Mouse (Mus musculus): Measurements from ENCODE around the gene Ttc22. TPM values are rescaled to one million over a fixed set of nuclear protein-coding genes. Genes with fewer than 3 reads are reported as not detected.

Ttc22 gene
- polyA plus RNA-seq, 1 experiment: 1.3 TPM

GRCm38 (mm10) chr4:106593636-106594035, 28.6 kb upstream of the Ttc22 start:
- TF ChIP-seq CTCF (IDR thresholded peaks at IDR 0.05; ENCODE audit: extremely low read depth, insufficient read depth, low read length): no peak; the same call in 1 of the 2 replicates
- TF ChIP-seq POLR2A (IDR thresholded peaks at IDR 0.05; ENCODE audit: extremely low read depth, insufficient read depth, low read length): no peak
- no peaks in the 10 kb centered on the region for H3K4me1 ChIP-seq (ENCODE audit: control insufficient read depth, insufficient read depth, low read length)
- H3K4me3 ChIP-seq (ENCODE audit: insufficient read depth, low read length): no peak overlapping the region
- H3K27ac ChIP-seq (ENCODE audit: insufficient read depth, low read length): no peak overlapping the region

DNA sequence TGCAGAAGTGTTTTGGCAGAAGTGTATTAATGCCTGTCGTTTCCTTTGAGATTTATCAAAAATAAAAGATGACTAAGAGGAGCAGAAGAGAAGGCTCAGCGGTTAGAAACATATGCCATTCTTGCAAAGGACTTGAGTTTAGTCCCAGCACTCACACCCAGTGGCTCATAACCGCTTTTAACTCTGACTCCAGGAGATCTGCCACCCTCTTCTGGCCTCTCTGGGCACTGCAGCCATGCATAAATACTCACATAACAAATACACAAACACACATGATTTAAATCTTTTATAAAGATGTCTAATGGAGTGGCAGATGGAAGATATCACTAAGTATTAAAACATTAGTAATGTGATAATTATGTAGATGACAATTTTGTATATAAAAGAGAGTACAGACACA, 26.0 kb upstream of the Ttc22 start:
- no peaks in the 10 kb centered on the region for H3K4me1 ChIP-seq (ENCODE audit: control insufficient read depth, insufficient read depth, low read length)
- no peak overlapping the region for H3K27ac ChIP-seq (ENCODE audit: insufficient read depth, low read length)
- no peak for TF ChIP-seq POLR2A (IDR thresholded peaks at IDR 0.05; ENCODE audit: extremely low read depth, insufficient read depth, low read length)
- TF ChIP-seq CTCF (IDR thresholded peaks at IDR 0.05; ENCODE audit: extremely low read depth, insufficient read depth, low read length): 0 out of 2 replicates have a peak, but pooled peaks have one; percentile 1
- no peak overlapping the region for H3K4me3 ChIP-seq (ENCODE audit: insufficient read depth, low read length)

DNA sequence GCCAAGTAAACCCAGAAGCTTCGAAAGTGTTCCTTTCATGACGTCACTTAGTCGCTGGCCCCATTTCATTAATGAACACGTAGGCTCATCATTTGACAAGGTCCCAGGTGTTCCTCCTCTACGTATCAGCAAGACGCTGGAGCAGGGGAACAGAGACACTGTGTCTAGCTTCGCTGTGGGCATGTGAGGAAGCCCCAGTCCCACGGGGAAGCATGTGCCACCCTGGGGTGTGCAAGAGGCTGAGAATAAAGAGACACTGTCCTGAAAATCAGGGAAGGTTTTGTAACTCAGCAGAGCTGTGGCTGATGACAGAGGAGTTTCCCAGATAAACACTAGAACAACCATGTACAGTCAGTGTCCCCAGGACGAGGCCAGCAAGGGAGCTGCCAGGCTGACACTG, 25.2 kb upstream of the Ttc22 start:
- no peak overlapping the region for H3K4me3 ChIP-seq (ENCODE audit: insufficient read depth, low read length)
- no peaks in the 10 kb centered on the region for H3K4me1 ChIP-seq (ENCODE audit: control insufficient read depth, insufficient read depth, low read length)
- no peak overlapping the region for H3K27ac ChIP-seq (ENCODE audit: insufficient read depth, low read length)
- TF ChIP-seq CTCF (IDR thresholded peaks at IDR 0.05; ENCODE audit: extremely low read depth, insufficient read depth, low read length): no peak
- no peak for TF ChIP-seq POLR2A (IDR thresholded peaks at IDR 0.05; ENCODE audit: extremely low read depth, insufficient read depth, low read length)

- no peak for TF ChIP-seq POLR2A (IDR thresholded peaks at IDR 0.05; ENCODE audit: extremely low read depth, insufficient read depth, low read length)
- no peak for TF ChIP-seq CTCF (IDR thresholded peaks at IDR 0.05; ENCODE audit: extremely low read depth, insufficient read depth, low read length)
- H3K27ac ChIP-seq (ENCODE audit: insufficient read depth, low read length): no peak overlapping the region
- H3K4me3 ChIP-seq (ENCODE audit: insufficient read depth, low read length): no peak overlapping the region
- H3K4me1 ChIP-seq (ENCODE audit: control insufficient read depth, insufficient read depth, low read length): no peaks in the 10 kb centered on the region
Measured at GRCm38 (mm10) chr4:106597741-106598140, 24.5 kb upstream of the Ttc22 start.

DNA sequence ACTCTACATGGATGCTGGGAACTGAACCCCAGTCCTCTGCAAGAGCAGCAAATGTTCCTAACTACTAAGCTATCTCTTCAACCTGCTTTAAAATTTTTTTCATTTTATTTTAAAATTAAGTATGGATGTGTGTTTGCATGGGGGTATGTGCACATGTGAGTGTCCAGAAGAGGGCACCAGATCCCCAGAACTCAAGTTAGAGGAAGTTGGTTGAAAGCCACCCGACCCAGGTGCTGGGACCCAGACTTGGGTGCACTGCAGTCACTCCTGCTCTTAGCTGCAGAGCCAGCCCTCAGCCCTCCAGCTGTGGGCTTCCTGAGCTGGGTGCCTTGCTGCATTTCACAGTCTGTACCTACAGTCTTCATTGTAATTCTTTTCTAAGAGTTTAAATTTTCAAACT, 22.8 kb upstream of the Ttc22 start:
- TF ChIP-seq CTCF (IDR thresholded peaks at IDR 0.05; ENCODE audit: extremely low read depth, insufficient read depth, low read length) (no peak), POLR2A (IDR thresholded peaks at IDR 0.05; ENCODE audit: extremely low read depth, insufficient read depth, low read length) (no peak)
- Histone ChIP-seq H3K4me1 (ENCODE audit: control insufficient read depth, insufficient read depth, low read length) (no peaks in the 10 kb centered on the region), H3K4me3 (ENCODE audit: insufficient read depth, low read length) (no peak overlapping the region), H3K27ac (ENCODE audit: insufficient read depth, low read length) (no peak overlapping the region)

DNA sequence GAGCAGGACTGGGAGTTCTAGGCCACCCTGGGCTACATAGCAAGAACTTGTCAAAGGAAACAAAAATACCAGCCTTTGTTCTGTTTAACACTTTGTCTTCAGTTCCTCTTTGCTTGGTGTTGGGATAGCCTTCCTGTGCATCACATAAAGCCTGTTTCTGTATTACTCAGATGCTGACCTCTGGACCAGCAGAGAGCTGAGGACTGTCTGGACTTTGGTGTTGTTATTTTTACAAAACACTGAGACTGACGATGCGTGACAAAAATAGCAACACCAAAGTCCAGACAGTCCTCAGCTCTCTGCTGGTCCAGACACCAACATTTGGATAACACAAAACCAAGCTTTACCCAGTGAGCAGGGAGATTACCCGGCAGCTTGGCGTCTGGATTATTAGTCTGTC, 21.5 kb upstream of the Ttc22 start:
- no peak for TF ChIP-seq POLR2A (IDR thresholded peaks at IDR 0.05; ENCODE audit: extremely low read depth, insufficient read depth, low read length)
- TF ChIP-seq CTCF (IDR thresholded peaks at IDR 0.05; ENCODE audit: extremely low read depth, insufficient read depth, low read length): no peak
- Histone ChIP-seq H3K27ac (ENCODE audit: insufficient read depth, low read length) (no peak overlapping the region), H3K4me3 (ENCODE audit: insufficient read depth, low read length) (no peak overlapping the region), H3K4me1 (ENCODE audit: control insufficient read depth, insufficient read depth, low read length) (no peaks in the 10 kb centered on the region)

DNA sequence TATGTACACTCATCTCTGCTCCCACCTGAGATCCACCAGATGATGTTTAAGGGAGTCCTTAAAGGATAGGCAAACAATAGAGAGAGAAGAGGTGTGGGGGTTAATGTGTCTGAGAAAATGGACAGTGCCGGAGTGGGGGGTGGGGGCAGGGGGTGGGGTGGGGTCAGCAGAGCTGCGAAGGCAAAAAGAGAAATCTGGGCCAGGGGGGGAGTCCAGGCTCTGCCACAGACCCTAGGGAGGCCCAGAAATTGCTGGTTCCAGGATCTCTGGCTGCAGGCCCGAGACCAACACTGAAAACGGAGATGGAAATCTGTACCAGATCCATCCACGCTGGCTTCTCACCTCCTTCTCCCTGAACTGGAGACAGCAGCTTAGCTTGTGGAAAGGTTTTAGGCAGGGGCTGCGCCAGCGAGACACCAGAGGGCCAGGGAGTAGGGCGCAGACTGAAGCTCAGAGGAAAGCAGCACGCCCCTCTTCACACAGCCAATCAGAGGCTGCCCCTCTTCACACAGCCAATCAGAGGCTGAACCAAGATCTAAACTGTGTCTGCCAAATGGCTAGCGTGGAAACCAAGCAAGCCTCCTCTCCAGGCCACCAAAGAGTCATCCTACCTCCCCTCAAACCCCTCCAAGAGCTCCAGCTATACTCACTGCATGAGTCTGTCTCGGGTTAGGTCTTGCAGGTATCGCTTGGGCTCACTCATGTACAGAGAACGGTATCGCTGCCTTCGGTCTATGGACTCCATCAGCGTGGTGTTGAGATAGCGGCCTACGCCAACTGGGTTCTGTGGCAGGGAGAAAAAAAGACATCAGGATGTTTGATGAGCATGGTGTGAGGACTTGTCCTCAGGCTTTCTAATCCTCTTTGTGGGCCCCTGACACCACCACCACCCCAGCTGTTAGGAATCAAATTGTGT, 15.3 kb upstream of the Ttc22 start:
- peak overlapping the region; percentile 23 for H3K4me3 ChIP-seq (ENCODE audit: insufficient read depth, low read length)

GRCm38 (mm10) chr4:106607905-106608304, 14.3 kb upstream of the Ttc22 start:
- Histone ChIP-seq H3K4me3 (ENCODE audit: insufficient read depth, low read length) (no peak overlapping the region), H3K4me1 (ENCODE audit: control insufficient read depth, insufficient read depth, low read length) (no peaks in the 10 kb centered on the region), H3K27ac (ENCODE audit: insufficient read depth, low read length) (no peak overlapping the region)
- TF ChIP-seq CTCF (IDR thresholded peaks at IDR 0.05; ENCODE audit: extremely low read depth, insufficient read depth, low read length) (no peak), POLR2A (IDR thresholded peaks at IDR 0.05; ENCODE audit: extremely low read depth, insufficient read depth, low read length) (no peak)

More for the DNA sequence above, 15.3 kb upstream of the Ttc22 start:
- peak; percentile 58; the same call in 1 of the 2 replicates for TF ChIP-seq POLR2A (IDR thresholded peaks at IDR 0.05; ENCODE audit: extremely low read depth, insufficient read depth, low read length)
- TF ChIP-seq CTCF (IDR thresholded peaks at IDR 0.05; ENCODE audit: extremely low read depth, insufficient read depth, low read length): no peak
- Histone ChIP-seq H3K27ac (ENCODE audit: insufficient read depth, low read length) (no peak overlapping the region), H3K4me1 (ENCODE audit: control insufficient read depth, insufficient read depth, low read length) (no peaks in the 10 kb centered on the region)

DNA sequence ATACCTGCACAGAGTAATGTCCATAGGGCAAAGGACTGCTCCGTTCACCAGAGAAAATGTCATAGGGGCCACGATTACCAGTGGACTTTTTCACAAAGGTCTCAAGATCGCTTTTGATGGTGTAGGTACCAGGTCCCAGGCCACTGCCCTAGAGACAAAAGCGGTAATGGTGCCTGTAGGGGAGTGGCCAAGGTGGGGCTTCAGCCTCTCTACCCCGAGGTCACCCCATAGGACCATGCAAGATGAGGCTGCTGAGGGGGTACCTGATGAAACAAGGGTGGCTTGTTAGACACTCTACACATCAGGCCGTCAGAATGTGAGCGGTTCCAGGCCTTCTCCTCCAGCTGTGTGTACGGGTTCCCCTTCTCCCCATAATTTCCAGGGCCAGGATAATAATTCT, 9.1 kb upstream of the Ttc22 start:
- Histone ChIP-seq H3K27ac (ENCODE audit: insufficient read depth, low read length) (no peak overlapping the region), H3K4me1 (ENCODE audit: control insufficient read depth, insufficient read depth, low read length) (peaks cover 3% of the 10 kb centered on the region; the same call in 1 of the 2 replicates), H3K4me3 (ENCODE audit: insufficient read depth, low read length) (no peak overlapping the region)
- TF ChIP-seq CTCF (IDR thresholded peaks at IDR 0.05; ENCODE audit: extremely low read depth, insufficient read depth, low read length) (no peak), POLR2A (IDR thresholded peaks at IDR 0.05; ENCODE audit: extremely low read depth, insufficient read depth, low read length) (no peak)

GRCm38 (mm10) chr4:106613560-106613959, 8.7 kb upstream of the Ttc22 start:
- no peak overlapping the region for H3K27ac ChIP-seq (ENCODE audit: insufficient read depth, low read length)
- H3K4me3 ChIP-seq (ENCODE audit: insufficient read depth, low read length): no peak overlapping the region
- TF ChIP-seq CTCF (IDR thresholded peaks at IDR 0.05; ENCODE audit: extremely low read depth, insufficient read depth, low read length) (no peak), POLR2A (IDR thresholded peaks at IDR 0.05; ENCODE audit: extremely low read depth, insufficient read depth, low read length) (no peak)
- peaks cover 3% of the 10 kb centered on the region; the same call in 1 of the 2 replicates for H3K4me1 ChIP-seq (ENCODE audit: control insufficient read depth, insufficient read depth, low read length)

Data from cortical plate, adult 2 months (tissue).